Mouse (Mus musculus): ENCODE data around the gene Grik1. TPM values are rescaled to one million over a fixed set of nuclear protein-coding genes. Genes with fewer than 3 reads are reported as not detected.
A peak's percentile ranks its signal among the peaks of the same experiment; 100 is the strongest.

The Grik1 gene
- polyA plus RNA-seq, 1 experiment from 2014 or later, result 0.02 TPM

DNA sequence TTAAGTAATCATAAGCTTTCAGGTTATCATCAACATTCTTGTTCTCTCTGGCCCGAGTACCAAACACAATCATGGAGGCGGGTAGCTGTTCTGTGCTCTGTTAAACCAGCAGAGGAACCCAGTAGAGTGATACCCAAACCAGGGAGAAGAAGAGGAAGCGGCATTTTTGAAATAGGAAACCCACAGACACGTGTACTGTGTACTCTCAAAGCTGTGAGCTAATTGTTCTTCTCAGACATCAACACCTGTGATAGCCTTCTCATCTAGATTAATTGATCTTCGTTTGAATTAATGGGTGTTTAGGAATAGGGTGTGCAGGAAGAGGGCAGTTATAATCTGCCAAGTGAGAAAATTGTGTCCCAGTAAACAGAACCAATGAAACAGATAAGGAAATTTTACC is 333.9 kb downstream of the Grik1 start:
- DNase-seq (no peak), ATAC-seq (ENCODE audit: low read depth) (no peak)
- Histone ChIP-seq H3K4me3 (replicated peaks) (no peak overlapping the region), H3K36me3 (no peaks in the 10 kb centered on the region), H3K9ac (no peak overlapping the region), H3K4me1 (replicated peaks) (0 out of 2 replicates have a peak, but pooled peaks cover 3% of the 10 kb centered on the region), H3K9me3 (replicated peaks) (no peaks in the 10 kb centered on the region), H3K27ac (no peak overlapping the region), H3K27me3 (no peaks in the 10 kb centered on the region), H3K4me2 (no peak overlapping the region)
- 41% methylated on average over 5 of the region's 5 CpGs for WGBS (ENCODE audit: insufficient replicate concordance)

DNA sequence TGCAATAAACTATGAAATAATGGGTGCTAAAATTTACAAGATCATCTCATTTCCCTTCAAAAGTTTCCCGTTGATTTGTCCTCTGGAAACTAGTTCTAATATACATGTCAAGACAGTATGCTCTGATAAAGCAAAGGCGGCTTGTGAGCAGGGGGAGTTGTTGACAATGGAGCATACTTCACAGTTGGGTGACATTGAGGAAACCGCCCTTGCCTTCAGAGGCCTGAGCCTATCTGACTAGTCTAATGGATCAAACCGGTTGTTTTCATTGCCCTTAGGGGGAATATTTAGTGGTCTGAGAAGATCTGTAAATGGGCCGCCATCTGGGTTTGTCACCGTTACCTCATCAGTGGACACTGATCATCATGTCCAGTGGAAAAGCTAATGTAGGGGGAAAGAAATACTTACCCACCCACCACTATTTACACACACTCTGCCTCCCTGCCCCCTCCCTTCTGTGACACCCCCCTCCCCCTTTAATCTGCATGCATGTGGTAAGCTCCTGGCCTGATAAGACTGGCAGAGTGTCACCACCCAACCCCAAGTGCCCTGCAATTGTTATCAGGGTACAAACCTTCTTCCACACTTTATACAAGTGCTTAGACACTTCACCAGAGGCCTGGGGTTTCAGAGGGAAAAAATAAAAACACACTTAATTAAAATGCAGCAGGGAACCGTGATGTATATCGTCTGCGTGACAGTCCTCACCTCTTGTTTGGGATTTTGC is 335.2 kb downstream of the Grik1 start:
- Histone ChIP-seq H3K36me3 (no peaks in the 10 kb centered on the region), H3K4me1 (replicated peaks) (0 out of 2 replicates have a peak, but pooled peaks cover 3% of the 10 kb centered on the region), H3K4me2 (no peak overlapping the region), H3K27ac (no peak overlapping the region), H3K9ac (no peak overlapping the region), H3K9me3 (replicated peaks) (no peaks in the 10 kb centered on the region), H3K4me3 (replicated peaks) (no peak overlapping the region), H3K27me3 (no peaks in the 10 kb centered on the region)
- DNase-seq (no peak), ATAC-seq (ENCODE audit: low read depth) (peak; percentile 89)
- WGBS (ENCODE audit: insufficient replicate concordance), result 59% methylated on average over 9 of the region's 9 CpGs

DNA sequence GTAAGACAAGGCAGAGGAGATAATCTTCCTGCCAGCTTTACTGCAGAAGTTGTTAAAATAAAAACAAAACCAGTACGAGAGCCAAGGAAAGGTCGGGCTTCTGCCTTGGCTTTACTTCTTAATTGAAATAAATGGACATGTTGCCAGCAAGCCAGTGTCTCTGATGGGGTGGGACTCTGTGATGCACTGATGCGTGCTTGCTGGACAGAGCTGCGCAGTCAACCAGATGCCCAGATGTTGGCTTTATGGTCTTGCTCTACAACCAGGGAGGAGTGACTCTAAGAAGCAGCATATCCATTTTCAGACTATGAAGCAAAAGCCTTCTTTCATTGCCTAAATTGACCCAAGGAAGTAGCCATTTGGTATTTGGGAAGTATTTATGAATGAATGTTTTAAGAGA is 336.9 kb downstream of the Grik1 start:
- 70% methylated on average over 4 of the region's 4 CpGs for WGBS (ENCODE audit: insufficient replicate concordance)
- no peak for DNase-seq
- Histone ChIP-seq H3K27ac (no peak overlapping the region), H3K4me2 (no peak overlapping the region), H3K36me3 (no peaks in the 10 kb centered on the region), H3K9ac (no peak overlapping the region), H3K27me3 (no peaks in the 10 kb centered on the region), H3K4me1 (replicated peaks) (0 out of 2 replicates have a peak, but pooled peaks cover 5% of the 10 kb centered on the region), H3K9me3 (replicated peaks) (no peaks in the 10 kb centered on the region), H3K4me3 (replicated peaks) (no peak overlapping the region)
- ATAC-seq (ENCODE audit: low read depth), result no peak

DNA sequence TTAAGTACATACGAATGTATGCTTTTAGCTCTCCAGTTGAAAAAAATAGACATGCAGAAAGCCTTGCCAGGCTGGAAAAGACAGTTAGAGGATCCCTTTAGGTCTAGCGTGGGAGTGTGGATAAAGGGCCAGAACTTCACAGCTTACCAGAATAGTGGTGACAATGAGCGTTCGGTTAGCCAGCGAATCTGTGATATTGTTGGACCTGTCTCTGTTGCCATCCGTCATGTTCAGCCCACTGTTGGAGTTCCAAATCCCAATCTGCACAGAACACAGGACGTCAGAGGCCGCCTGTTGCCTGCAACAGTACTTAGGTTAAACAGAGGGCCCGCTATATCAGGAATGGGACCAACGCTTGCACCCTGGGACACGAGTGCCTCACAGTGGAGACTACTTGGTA is 340.2 kb downstream of the Grik1 start:
- Histone ChIP-seq H3K9me3 (replicated peaks) (no peaks in the 10 kb centered on the region), H3K4me2 (no peak overlapping the region), H3K4me1 (replicated peaks) (peaks cover 10% of the 10 kb centered on the region; the same call in 1 of the 2 replicates), H3K27me3 (no peaks in the 10 kb centered on the region), H3K27ac (no peak overlapping the region), H3K36me3 (no peaks in the 10 kb centered on the region), H3K9ac (no peak overlapping the region), H3K4me3 (replicated peaks) (no peak overlapping the region)
- DNase-seq, result no peak
- WGBS (ENCODE audit: insufficient replicate concordance), result 75% methylated on average over 11 of the region's 11 CpGs
- ATAC-seq (ENCODE audit: low read depth), result no peak

DNA sequence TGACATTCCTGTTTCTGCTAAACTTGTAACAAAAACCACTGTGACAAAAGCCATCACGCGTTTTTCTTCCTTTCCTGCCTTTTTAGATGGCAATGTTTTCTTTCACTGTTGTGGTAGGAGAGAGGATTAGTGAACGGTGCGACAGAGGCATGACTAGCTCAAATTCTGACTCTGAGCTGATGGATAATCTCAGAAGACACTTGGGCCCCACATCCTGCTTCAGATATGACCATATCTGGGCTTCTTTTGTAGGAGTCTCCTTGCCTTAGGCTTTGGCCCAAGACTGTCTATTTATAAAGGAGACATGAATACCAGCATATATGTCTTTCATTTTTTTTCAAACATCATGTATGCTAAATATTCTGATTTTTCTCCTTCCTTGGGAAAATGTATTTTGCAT is 341.9 kb downstream of the Grik1 start:
- no peak overlapping the region for H3K4me2 ChIP-seq
- peak; percentile 68 for ATAC-seq (ENCODE audit: low read depth)

DNA sequence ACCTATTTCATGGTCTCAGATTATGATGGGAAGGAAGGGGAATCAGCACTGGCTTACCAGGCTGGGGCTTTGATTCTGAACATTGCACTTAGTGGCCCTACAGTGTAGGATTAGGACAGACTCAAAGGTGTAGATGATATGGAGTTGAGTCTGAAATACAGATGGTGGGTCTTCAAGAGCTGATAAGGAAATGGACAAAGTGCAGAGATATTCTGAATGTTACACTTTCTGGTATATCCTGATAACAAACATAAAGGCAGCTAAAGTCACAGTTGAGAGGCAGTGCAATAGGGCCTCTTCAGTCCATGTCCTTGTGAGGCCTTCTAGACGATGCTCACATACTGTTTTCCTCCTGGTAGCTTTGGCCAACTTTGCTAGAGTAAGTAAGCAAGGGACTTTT is 345.7 kb downstream of the Grik1 start:
- DNase-seq (no peak), ATAC-seq (ENCODE audit: low read depth) (peak; percentile 91)
- H3K27me3 ChIP-seq, result no peaks in the 10 kb centered on the region
- peaks cover 10% of the 10 kb centered on the region; the same call in 1 of the 2 replicates for H3K4me1 ChIP-seq (replicated peaks)
- no peak overlapping the region for H3K4me3 ChIP-seq (replicated peaks)
- H3K36me3 ChIP-seq, result no peaks in the 10 kb centered on the region
- 27% methylated on average over 1 of the region's 1 CpGs for WGBS (ENCODE audit: insufficient replicate concordance)
- H3K27ac ChIP-seq, result no peak overlapping the region
- no peak overlapping the region for H3K4me2 ChIP-seq
- H3K9ac ChIP-seq, result no peak overlapping the region
- no peaks in the 10 kb centered on the region for H3K9me3 ChIP-seq (replicated peaks)

More for the DNA sequence above, 341.9 kb downstream of the Grik1 start:
- Histone ChIP-seq H3K27me3 (no peaks in the 10 kb centered on the region), H3K9ac (no peak overlapping the region), H3K4me1 (replicated peaks) (peaks cover 10% of the 10 kb centered on the region; the same call in 1 of the 2 replicates), H3K9me3 (replicated peaks) (no peaks in the 10 kb centered on the region), H3K36me3 (no peaks in the 10 kb centered on the region), H3K4me3 (replicated peaks) (no peak overlapping the region), H3K27ac (no peak overlapping the region)
- 48% methylated on average over 4 of the region's 4 CpGs for WGBS (ENCODE audit: insufficient replicate concordance)
- DNase-seq, result no peak

DNA sequence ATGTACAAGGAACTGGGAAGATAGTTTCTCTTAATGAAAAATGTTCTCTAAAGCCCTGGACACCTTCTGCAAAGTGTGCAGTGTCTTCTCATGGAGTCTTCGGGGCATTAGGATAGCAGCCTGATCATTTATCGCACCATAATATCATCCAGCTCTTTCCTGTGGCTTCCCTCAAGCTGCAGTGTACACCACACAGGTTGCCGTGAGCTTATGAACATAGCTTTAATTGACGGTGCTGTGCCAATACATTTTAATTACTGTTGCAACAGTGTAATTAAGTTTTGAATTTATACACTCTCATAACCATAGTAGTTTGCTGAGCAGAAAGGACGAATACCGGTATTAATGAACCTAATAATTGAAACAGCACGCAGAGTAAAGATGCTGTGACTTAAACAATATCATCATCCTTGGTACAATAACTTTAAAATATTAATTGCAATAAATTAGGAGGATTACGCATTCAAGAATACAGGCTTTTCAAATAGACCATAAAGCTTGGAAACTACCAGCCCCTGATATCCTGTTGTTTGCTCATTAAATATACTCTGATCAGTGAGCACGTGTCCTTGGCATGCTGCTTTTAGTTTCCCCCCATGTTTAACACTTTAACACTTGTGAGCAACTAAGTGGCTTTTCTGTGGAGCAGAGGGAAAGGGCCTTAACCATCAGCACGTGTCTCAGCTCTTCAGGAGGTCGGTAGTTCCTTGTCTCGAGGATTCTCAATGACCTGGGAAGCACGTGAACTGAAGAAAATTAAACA is 347.8 kb downstream of the Grik1 start:
- no peak for ATAC-seq (ENCODE audit: low read depth)
- Histone ChIP-seq H3K4me3 (replicated peaks) (no peak overlapping the region), H3K4me1 (replicated peaks) (0 out of 2 replicates have a peak, but pooled peaks cover 2% of the 10 kb centered on the region), H3K36me3 (no peaks in the 10 kb centered on the region), H3K9ac (no peak overlapping the region), H3K9me3 (replicated peaks) (no peaks in the 10 kb centered on the region), H3K4me2 (no peak overlapping the region), H3K27me3 (no peaks in the 10 kb centered on the region), H3K27ac (no peak overlapping the region)
- WGBS (ENCODE audit: insufficient replicate concordance), result 71% methylated on average over 13 of the region's 13 CpGs
- no peak for DNase-seq

DNA sequence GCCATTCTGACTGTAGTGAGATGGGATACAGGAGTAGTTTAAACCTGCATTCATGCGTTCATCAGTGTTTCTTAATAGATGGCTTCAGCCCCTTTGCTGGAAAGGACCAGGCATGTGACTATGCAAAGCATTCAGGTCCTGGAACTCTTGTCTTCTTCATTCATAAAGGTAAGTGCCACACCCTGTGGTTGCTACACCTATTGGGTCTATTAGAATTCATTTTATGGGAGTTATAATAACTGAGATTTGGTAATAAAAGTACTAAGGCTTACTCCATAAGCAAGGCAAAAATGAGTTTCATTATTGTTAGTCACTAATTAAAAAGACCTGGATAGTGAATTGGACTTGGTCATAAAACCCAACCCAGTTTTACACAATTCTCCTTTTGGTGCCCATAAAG is 355.4 kb downstream of the Grik1 start:
- H3K4me1 ChIP-seq (replicated peaks), result no peaks in the 10 kb centered on the region
- no peaks in the 10 kb centered on the region for H3K9me3 ChIP-seq (replicated peaks)
- no peak overlapping the region for H3K27ac ChIP-seq
- ATAC-seq (ENCODE audit: low read depth), result no peak
- H3K36me3 ChIP-seq, result no peaks in the 10 kb centered on the region
- no peak overlapping the region for H3K4me3 ChIP-seq (replicated peaks)
- H3K9ac ChIP-seq, result no peak overlapping the region
- H3K4me2 ChIP-seq, result no peak overlapping the region
- no peak for DNase-seq
- WGBS (ENCODE audit: insufficient replicate concordance), result 59% methylated on average over 1 of the region's 1 CpGs
- no peaks in the 10 kb centered on the region for H3K27me3 ChIP-seq

DNA sequence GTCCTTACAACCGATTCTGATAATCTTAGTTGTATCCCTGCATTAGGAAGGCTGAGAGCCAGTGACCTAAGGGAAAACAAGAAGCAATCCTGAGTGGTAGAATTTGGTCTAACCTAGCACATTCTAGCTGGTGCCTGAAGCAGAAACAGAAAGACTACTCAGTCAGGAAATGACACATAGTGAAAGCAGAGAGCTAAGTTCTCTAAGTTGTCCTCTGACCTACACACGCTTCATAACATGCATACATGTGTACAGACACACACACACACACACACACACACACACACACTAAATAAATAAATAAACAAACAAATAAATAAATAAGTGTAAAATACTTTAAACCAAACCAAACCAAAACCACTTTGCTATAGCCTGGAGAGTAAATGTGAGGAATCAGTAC is 358.7 kb downstream of the Grik1 start:
- Histone ChIP-seq H3K9me3 (replicated peaks) (no peaks in the 10 kb centered on the region), H3K9ac (no peak overlapping the region), H3K36me3 (no peaks in the 10 kb centered on the region), H3K4me2 (no peak overlapping the region), H3K4me1 (replicated peaks) (no peaks in the 10 kb centered on the region), H3K27ac (no peak overlapping the region), H3K27me3 (no peaks in the 10 kb centered on the region), H3K4me3 (replicated peaks) (no peak overlapping the region)
- ATAC-seq (ENCODE audit: low read depth) (no peak), DNase-seq (no peak)
- WGBS (ENCODE audit: insufficient replicate concordance), result 52% methylated on average over 2 of the region's 2 CpGs

DNA sequence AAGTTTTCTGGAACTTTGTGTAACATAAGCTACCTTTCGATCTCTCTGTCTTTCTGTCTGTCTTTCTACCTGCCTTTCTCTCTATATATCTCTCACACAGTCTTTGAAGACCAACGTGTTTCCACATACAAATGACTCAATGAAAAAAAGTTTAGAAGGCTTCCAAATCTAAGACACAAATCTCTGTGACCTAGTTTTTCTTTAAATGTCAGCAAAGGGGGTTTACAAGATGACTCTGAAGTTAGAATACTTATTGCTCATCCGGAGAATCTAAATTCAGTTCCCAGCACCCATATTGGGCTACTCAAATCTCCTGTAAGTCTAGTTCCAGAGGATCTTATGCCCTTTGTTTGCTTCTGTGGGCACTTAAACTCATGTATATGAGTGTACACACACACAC is 359.5 kb downstream of the Grik1 start:
- Histone ChIP-seq H3K9ac (no peak overlapping the region), H3K4me2 (no peak overlapping the region), H3K36me3 (no peaks in the 10 kb centered on the region), H3K27me3 (no peaks in the 10 kb centered on the region), H3K9me3 (replicated peaks) (no peaks in the 10 kb centered on the region), H3K4me3 (replicated peaks) (no peak overlapping the region), H3K4me1 (replicated peaks) (no peaks in the 10 kb centered on the region), H3K27ac (no peak overlapping the region)
- no peak for DNase-seq
- ATAC-seq (ENCODE audit: low read depth), result no peak
- 55% methylated on average over 3 of the region's 3 CpGs for WGBS (ENCODE audit: insufficient replicate concordance)

DNA sequence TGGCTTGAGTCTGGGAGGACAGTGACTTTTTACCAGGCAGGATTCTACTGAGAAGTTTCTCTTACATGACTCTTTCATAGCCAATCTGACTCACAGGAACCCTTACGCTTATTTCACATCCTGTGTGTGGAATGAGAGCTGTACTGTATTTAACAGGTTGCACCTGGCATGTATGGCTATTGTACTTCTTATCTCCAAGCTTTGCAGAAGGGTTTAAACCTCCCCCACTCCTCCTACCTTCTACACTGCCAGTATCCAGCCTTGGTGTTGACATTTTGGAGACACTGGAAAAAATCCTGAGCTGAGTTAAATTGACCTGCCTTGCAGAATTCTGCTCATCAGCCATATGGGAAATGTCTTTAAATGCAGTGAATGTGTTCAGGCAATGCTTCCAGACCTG is 361.4 kb downstream of the Grik1 start:
- WGBS (ENCODE audit: insufficient replicate concordance), result 63% methylated on average over 1 of the region's 1 CpGs
- Histone ChIP-seq H3K27me3 (no peaks in the 10 kb centered on the region), H3K4me1 (replicated peaks) (no peaks in the 10 kb centered on the region), H3K4me3 (replicated peaks) (no peak overlapping the region), H3K9me3 (replicated peaks) (no peaks in the 10 kb centered on the region), H3K27ac (no peak overlapping the region), H3K36me3 (no peaks in the 10 kb centered on the region), H3K9ac (no peak overlapping the region), H3K4me2 (no peak overlapping the region)
- no peak for DNase-seq
- no peak for ATAC-seq (ENCODE audit: low read depth)
